Mouse (Mus musculus) bone marrow macrophage, adult 2 months (primary cell): ENCODE measurements around the gene Wwp2.

Experiments
- CTCF ChIP-seq: IDR thresholded peaks from 2 replicates; pipeline ENCODE4 v1.5.1; 2012; ENCODE audit warnings: low read depth, mild to moderate bottlenecking, low read length, moderate library complexity
- POLR2A ChIP-seq: IDR thresholded peaks from 2 replicates; pipeline ENCODE4 v1.6.1; 2012; ENCODE audit warnings: mild to moderate bottlenecking, low read depth, low read length, borderline replicate concordance

DNA sequence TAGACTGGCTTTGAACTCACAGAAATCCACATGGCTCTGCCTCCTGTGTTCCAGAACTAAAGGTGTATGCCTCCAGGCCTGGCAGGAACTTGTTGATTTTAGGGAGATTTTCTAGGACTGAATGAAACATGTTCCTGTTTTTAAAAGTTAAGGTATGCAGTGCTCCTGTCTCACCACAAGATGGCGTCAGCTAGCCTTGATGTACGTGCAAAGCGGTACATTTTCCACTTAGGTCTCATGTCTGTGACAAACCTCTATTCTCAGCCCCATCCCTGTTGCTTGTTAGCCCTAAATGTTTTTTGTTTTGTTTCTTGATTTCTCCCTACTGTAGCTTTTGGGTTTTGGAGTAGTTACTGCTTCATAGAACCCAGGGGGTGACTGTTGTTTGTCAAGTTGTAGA is 19.1 kb downstream of the Wwp2 start:
- TF ChIP-seq POLR2A: no peak
- TF ChIP-seq CTCF: no peak
